Mouse (Mus musculus) forebrain, embryonic 12.5 days (tissue): ENCODE data around the gene Ccdc162. TPM values are rescaled to one million over a fixed set of nuclear protein-coding genes. Genes with fewer than 3 reads are reported as not detected.

Experiments
- ATAC-seq: fragments of 200-750 bp; cut with Nextera tagmentation; 2 replicates; pipeline ENCODE4 v1.8.0; 2017; ENCODE audit warnings: moderate TSS enrichment; ENCODE audit not compliant: low FRiP score
- H3K27ac ChIP-seq: fragments of 300-500 bp; sonication (generic); 2 replicates; pipeline ENCODE4 v1.5.1; 2016; ENCODE audit warnings: mild to moderate bottlenecking
- H3K27me3 ChIP-seq: fragments of 300-500 bp; sonication (generic); 2 replicates; pipeline ENCODE4 v1.6.1; 2016; ENCODE audit warnings: mild to moderate bottlenecking
- H3K36me3 ChIP-seq: fragments of 300-500 bp; sonication (generic); replicated peaks from 2 replicates; pipeline ENCODE4 v1.6.1; 2016; ENCODE audit warnings: mild to moderate bottlenecking
- H3K4me1 ChIP-seq: fragments of 300-500 bp; sonication (generic); 2 replicates; pipeline ENCODE4 v1.6.1; 2016
- H3K4me2 ChIP-seq: fragments of 300-500 bp; sonication (generic); 2 replicates; pipeline ENCODE4 v1.6.1; 2016; ENCODE audit warnings: mild to moderate bottlenecking, moderate library complexity
- H3K4me3 ChIP-seq: fragments of 300-500 bp; sonication (generic); replicated peaks from 2 replicates; pipeline ENCODE4 v1.5.1; 2016; ENCODE audit warnings: mild to moderate bottlenecking
- H3K9ac ChIP-seq: fragments of 300-500 bp; sonication (generic); 2 replicates; pipeline ENCODE4 v1.6.1; 2016; ENCODE audit warnings: mild to moderate bottlenecking
- H3K9me3 ChIP-seq: fragments of 300-500 bp; sonication (generic); 2 replicates; pipeline ENCODE4 v1.6.1; 2016
- WGBS: fragments of 180-500 bp; shearing (Covaris S2); methylation state at CpG from one replicate; pipeline ENCODE4 v1.1.7; 2016; 5-methylcytosine and 5-hydroxymethylcytosine counted together
- polyA plus RNA-seq: library from polyadenylated mRNA; unstranded; fragments of >200 nt; fragmentation: Nextera tagmentation; extraction: Ambion mirVana; gene quantifications from 2 replicates; pipeline ENCODE4 v1.2.1, GENCODE M21; 2016

Gene Ccdc162
- polyA plus RNA-seq, 1 experiment from 2014 or later = 0.31 TPM

DNA sequence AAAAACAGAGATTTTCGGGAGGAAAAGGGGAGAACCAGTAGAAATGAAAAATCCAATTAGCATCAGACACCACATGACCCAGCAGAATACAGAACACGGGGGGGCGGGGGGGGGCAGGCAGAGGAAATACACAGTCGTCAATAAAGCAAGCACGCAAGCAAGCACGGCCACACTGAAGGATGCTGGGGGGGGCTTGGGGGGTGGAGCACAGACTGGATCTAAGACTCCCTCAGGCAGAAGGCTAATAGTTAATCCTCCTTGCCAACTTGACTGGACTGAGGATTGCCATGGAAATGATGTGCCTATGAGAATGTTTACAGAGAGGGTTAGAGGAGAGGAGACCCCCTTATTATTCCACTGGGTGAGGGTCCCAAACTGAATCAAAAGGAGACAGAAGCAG, 19.0 kb upstream of the Ccdc162 start:
- H3K9me3 ChIP-seq = no peaks in the 10 kb centered on the region
- no peak for ATAC-seq
- H3K27ac ChIP-seq = no peak overlapping the region
- peaks cover 9% of the 10 kb centered on the region; the same call in 1 of the 2 replicates for H3K36me3 ChIP-seq
- no peak overlapping the region for H3K4me2 ChIP-seq
- 57% methylated on average over 6 of the region's 6 CpGs for WGBS
- H3K27me3 ChIP-seq = no peaks in the 10 kb centered on the region
- peaks cover 9% of the 10 kb centered on the region; the same call in 1 of the 2 replicates for H3K4me1 ChIP-seq
- H3K9ac ChIP-seq = no peak overlapping the region; the same call in 1 of the 2 replicates
- H3K4me3 ChIP-seq = no peak overlapping the region

DNA sequence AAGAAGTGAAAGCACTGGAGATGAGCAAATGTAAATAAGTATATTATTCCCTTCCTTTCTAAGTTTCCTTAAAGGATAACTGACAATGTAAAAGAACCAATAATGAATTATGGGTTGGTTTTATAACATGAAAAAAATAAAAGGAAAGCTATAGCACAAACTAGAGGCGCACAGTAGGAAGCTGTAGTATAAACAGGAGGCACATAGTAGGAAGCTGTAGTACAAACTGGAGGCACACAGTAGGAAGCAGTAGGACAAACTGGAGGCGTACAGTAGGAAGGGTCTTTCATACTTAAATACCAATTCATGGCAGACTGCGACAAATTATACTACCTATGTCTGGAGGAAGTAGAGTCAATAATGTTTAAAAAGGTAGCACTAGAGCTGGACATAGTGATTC, 16.8 kb upstream of the Ccdc162 start:
- Histone ChIP-seq H3K9ac (no peak overlapping the region), H3K4me2 (no peak overlapping the region), H3K4me3 (no peak overlapping the region), H3K27ac (no peak overlapping the region), H3K4me1 (peaks cover 9% of the 10 kb centered on the region; the same call in 1 of the 2 replicates), H3K36me3 (peaks cover 17% of the 10 kb centered on the region), H3K9me3 (no peaks in the 10 kb centered on the region), H3K27me3 (no peaks in the 10 kb centered on the region)
- WGBS = 95% methylated on average over 3 of the region's 3 CpGs
- ATAC-seq = no peak

DNA sequence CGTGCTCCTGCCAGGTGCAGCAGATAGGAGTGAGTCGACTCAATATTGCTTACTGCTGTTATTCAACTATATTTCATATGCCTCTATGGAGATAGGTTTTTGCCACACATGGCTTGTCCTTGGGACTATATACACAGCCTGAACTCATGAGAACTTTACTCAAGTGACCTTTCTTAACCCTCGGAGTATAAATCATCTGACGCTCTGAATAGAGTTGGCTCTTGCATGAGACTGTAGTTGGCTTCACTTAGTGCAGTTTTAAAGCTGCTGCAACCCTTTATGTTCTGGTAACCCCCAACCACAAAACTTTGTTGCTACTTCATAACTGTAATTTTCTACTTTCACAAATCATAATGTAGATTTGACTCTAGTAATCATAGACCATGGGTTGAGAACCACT, 15.5 kb upstream of the Ccdc162 start:
- ATAC-seq = no peak

DNA sequence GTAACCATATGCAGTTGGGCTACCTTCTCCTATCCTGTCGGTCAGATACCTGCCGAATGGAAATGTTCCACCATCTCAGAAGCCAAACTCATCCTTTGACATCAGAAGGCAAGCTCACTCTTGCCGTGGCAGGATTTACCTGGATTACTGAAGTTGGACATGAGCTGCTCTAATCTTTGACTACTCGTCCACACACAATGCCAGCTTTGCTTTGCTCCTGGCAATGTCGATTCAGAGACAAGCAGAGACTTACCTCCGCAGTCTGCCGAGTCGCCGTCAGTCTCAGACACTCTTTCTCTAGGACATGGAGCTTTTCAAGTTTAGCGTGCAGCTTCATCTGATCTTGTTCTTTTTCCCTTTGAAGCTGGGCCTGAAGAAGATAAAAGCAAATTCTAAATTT, 14.3 kb upstream of the Ccdc162 start:
- 93% methylated on average over 10 of the region's 10 CpGs for WGBS
- H3K4me1 ChIP-seq = peaks cover 9% of the 10 kb centered on the region; the same call in 1 of the 2 replicates
- H3K9me3 ChIP-seq = peaks cover 3% of the 10 kb centered on the region; the same call in 1 of the 2 replicates
- no peak overlapping the region for H3K27ac ChIP-seq
- H3K36me3 ChIP-seq = peaks cover 21% of the 10 kb centered on the region
- no peak overlapping the region for H3K9ac ChIP-seq
- H3K4me2 ChIP-seq = no peak overlapping the region
- no peaks in the 10 kb centered on the region for H3K27me3 ChIP-seq
- ATAC-seq = no peak
- H3K4me3 ChIP-seq = no peak overlapping the region

More for the DNA sequence above, 15.5 kb upstream of the Ccdc162 start:
- H3K4me2 ChIP-seq = no peak overlapping the region
- no peak overlapping the region for H3K27ac ChIP-seq
- H3K36me3 ChIP-seq = peaks cover 21% of the 10 kb centered on the region
- no peak overlapping the region for H3K4me3 ChIP-seq
- no peaks in the 10 kb centered on the region for H3K27me3 ChIP-seq
- peaks cover 3% of the 10 kb centered on the region; the same call in 1 of the 2 replicates for H3K9me3 ChIP-seq
- 92% methylated on average over 4 of the region's 4 CpGs for WGBS
- peaks cover 9% of the 10 kb centered on the region; the same call in 1 of the 2 replicates for H3K4me1 ChIP-seq
- no peak overlapping the region for H3K9ac ChIP-seq

DNA sequence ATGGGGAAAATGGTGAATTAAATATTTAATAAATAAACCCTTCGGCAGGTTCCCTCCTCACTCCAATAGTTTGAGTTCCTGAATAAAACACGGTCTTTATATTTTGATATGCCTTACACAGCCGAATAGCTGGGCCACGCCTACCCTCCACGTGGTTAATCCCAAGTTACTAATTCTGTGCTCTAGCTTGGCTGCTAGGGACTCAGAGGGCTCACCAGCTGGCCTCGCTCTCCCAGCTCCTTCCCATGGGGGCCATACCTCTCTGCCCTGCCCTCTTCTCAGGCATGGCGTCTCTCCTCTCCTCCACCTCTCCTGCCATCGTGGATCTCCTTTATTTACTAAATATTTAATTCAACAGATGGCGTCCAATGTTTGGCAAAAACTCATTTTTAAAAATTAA, 9.8 kb upstream of the Ccdc162 start:
- Histone ChIP-seq H3K36me3 (peaks cover 19% of the 10 kb centered on the region), H3K4me1 (no peaks in the 10 kb centered on the region), H3K27ac (no peak overlapping the region), H3K9ac (no peak overlapping the region), H3K9me3 (peaks cover 3% of the 10 kb centered on the region; the same call in 1 of the 2 replicates), H3K27me3 (no peaks in the 10 kb centered on the region), H3K4me3 (no peak overlapping the region), H3K4me2 (no peak overlapping the region)
- 90% methylated on average over 9 of the region's 9 CpGs for WGBS
- ATAC-seq = no peak

DNA sequence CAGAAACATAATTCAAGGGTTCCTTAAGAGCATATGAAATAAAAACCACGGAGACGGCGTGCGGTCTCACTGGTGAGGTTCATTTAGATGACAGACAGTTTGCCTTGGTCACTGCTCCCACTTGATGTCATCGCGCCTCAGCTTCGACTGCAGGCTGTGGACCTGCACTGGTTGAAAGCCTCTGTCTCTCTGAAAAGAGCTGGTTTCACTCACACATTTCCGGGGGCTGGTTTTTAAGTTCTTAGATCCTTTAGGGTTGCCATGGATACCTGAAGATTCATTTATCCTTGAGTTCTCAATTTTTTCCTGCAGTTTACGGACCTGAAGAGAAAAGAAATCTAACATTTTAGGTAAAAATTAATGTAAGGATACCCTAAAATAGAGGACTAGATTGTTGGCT, 3.2 kb upstream of the Ccdc162 start:
- no peak for ATAC-seq
- no peak overlapping the region for H3K4me2 ChIP-seq
- H3K27me3 ChIP-seq = no peaks in the 10 kb centered on the region
- peaks cover 13% of the 10 kb centered on the region for H3K4me1 ChIP-seq
- no peaks in the 10 kb centered on the region for H3K9me3 ChIP-seq
- 78% methylated on average over 9 of the region's 9 CpGs for WGBS
- H3K9ac ChIP-seq = no peak overlapping the region
- H3K4me3 ChIP-seq = no peak overlapping the region
- H3K27ac ChIP-seq = no peak overlapping the region
- no peaks in the 10 kb centered on the region for H3K36me3 ChIP-seq

DNA sequence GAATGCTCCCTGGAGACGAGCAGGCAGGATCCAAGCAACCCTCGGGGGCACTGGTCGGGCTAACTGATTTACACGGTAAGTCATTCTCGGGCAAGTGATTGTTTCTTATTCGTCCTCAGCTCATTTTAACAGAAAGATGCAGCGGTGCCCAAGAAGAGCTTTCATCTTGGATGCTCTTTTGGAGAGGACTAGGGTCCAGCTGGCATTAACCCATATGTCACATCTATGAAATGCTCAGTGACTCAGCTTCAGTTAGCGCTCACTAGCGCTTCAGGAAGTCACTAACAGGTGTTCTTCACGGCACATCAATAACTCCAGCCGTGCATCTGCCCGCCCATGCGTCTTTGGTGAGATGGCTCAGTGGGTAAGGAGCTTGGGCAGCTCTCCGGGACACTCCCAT, 877 bp downstream of the Ccdc162 start:
- no peaks in the 10 kb centered on the region for H3K27me3 ChIP-seq
- no peak for ATAC-seq
- no peaks in the 10 kb centered on the region for H3K36me3 ChIP-seq
- H3K27ac ChIP-seq = no peak overlapping the region
- H3K9ac ChIP-seq = no peak overlapping the region
- WGBS = 90% methylated on average over 14 of the region's 14 CpGs
- H3K4me1 ChIP-seq = peaks cover 13% of the 10 kb centered on the region
- no peak overlapping the region for H3K4me3 ChIP-seq
- no peaks in the 10 kb centered on the region for H3K9me3 ChIP-seq
- no peak overlapping the region for H3K4me2 ChIP-seq

DNA sequence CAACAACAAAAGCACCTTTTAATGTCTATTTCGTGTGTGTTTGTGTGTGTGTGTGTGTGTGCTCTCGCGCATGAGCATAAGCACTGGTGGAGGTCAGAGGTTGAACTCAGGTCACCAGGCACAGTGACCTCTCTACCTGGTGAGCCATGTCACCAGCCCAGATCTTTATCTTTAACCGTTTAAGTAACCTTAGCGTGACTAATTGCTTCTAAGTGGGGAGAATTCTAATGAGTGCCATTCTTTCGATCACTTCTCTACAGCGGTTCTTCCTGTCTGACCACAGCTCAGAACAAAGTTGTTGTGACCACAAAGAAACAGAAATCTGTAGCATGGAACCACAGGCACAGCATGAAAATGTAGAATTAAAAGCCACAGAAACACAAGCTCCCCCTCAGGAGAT, 5.0 kb downstream of the Ccdc162 start:
- Histone ChIP-seq H3K27ac (no peak overlapping the region), H3K4me2 (no peak overlapping the region), H3K27me3 (no peaks in the 10 kb centered on the region), H3K9ac (no peak overlapping the region), H3K36me3 (no peaks in the 10 kb centered on the region), H3K9me3 (no peaks in the 10 kb centered on the region), H3K4me3 (no peak overlapping the region), H3K4me1 (peaks cover 7% of the 10 kb centered on the region)
- 50% methylated on average over 7 of the region's 7 CpGs for WGBS
- no peak for ATAC-seq

DNA sequence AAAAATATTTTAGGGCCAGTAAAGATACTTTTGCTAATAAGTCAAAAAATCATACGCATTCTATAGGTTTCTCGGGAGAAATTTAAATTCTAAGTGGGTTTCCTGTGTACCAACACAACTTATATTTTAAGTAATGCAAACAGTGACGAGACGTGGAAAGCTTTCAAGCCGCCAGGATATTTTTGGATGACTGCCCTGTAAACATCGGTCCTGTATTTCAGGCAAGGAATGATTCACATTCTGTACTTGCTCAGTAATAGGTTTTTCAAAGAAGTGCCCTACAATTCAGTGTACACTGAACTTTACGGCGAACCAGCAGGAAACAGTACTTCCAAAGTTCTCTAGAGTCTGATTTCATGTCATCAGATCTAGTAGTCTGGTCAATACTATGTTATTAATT, 5.7 kb downstream of the Ccdc162 start:
- Histone ChIP-seq H3K4me2 (no peak overlapping the region), H3K36me3 (no peaks in the 10 kb centered on the region), H3K9me3 (no peaks in the 10 kb centered on the region), H3K9ac (no peak overlapping the region), H3K4me1 (0 out of 2 replicates have a peak, but pooled peaks cover 2% of the 10 kb centered on the region), H3K4me3 (no peak overlapping the region), H3K27ac (no peak overlapping the region), H3K27me3 (no peaks in the 10 kb centered on the region)
- ATAC-seq = no peak
- WGBS = 94% methylated on average over 8 of the region's 8 CpGs

DNA sequence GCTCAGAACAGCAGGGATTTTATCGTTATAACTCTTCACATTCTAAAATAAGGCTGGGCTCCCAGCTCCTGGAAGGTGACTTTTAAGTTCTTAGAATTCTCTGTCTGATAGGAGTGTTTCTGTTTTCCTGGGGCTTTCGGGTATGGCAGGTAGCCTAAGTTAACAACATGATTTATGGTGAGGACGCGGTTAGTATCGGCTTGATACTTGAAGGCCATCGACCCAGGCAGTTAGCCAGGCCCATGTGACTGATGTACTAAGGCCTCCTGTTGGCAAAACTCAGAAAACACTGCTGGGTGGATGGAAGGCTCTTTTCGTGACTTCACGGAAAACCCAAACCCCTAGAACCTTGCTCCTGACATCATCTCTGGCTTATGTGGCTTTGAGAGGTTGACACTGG, 7.1 kb downstream of the Ccdc162 start:
- no peak overlapping the region for H3K9ac ChIP-seq
- WGBS = 94% methylated on average over 8 of the region's 8 CpGs
- ATAC-seq = no peak

DNA sequence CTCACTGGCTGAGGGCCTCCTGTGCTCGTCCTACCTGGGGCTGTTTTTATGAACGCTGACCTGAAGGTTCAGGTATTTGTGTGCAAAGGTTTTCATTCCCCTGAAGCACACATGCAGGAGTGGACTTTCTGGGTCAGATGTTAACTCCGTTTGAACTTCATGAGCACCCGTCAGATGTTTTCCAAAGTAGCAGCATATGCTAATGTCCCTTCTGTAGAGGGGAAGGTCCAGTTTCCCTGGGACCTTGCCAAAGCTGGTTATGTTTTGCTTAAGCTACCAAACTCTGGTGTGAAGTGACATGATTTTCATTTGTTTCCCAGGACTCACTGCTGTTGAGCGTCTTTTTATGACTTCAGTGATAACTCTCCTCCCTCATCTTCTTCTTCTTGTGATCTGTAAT, 16.8 kb downstream of the Ccdc162 start:
- no peak for ATAC-seq
- H3K4me3 ChIP-seq = no peak overlapping the region
- H3K9ac ChIP-seq = no peak overlapping the region
- H3K27me3 ChIP-seq = no peaks in the 10 kb centered on the region
- H3K9me3 ChIP-seq = no peaks in the 10 kb centered on the region
- no peaks in the 10 kb centered on the region for H3K36me3 ChIP-seq
- WGBS = 88% methylated on average over 5 of the region's 5 CpGs
- no peak overlapping the region for H3K4me2 ChIP-seq
- H3K27ac ChIP-seq = no peak overlapping the region
- H3K4me1 ChIP-seq = no peaks in the 10 kb centered on the region

More for the DNA sequence above, 7.1 kb downstream of the Ccdc162 start:
- no peaks in the 10 kb centered on the region for H3K9me3 ChIP-seq
- no peaks in the 10 kb centered on the region for H3K27me3 ChIP-seq
- no peak overlapping the region for H3K27ac ChIP-seq
- no peaks in the 10 kb centered on the region for H3K36me3 ChIP-seq
- H3K4me1 ChIP-seq = no peaks in the 10 kb centered on the region
- H3K4me2 ChIP-seq = no peak overlapping the region
- H3K4me3 ChIP-seq = no peak overlapping the region

DNA sequence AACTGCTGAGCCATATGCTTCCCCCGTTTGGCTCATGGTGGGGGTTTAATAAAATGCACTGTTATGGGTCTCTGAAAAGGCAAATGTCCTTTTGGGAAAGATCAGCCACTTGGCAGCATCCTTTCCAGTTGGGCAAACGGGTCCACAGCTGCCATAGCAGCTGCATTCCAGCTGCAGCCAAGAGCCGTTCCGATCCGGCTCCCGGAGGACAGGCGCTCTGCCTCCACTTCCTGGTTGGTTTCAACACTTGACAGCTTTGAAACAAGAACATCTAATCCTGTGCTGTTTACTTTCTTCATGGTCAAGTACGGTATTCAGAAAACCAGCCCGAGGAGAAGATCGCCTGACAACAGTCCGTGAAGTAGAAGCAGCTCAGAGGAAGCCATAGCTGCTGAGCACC, 19.4 kb downstream of the Ccdc162 start:
- no peak for ATAC-seq
- no peaks in the 10 kb centered on the region for H3K4me1 ChIP-seq
- H3K4me2 ChIP-seq = no peak overlapping the region
- H3K27ac ChIP-seq = no peak overlapping the region
- H3K9ac ChIP-seq = no peak overlapping the region
- H3K27me3 ChIP-seq = no peaks in the 10 kb centered on the region
- no peaks in the 10 kb centered on the region for H3K36me3 ChIP-seq
- WGBS = 86% methylated on average over 11 of the region's 11 CpGs
- no peaks in the 10 kb centered on the region for H3K9me3 ChIP-seq
- no peak overlapping the region for H3K4me3 ChIP-seq

DNA sequence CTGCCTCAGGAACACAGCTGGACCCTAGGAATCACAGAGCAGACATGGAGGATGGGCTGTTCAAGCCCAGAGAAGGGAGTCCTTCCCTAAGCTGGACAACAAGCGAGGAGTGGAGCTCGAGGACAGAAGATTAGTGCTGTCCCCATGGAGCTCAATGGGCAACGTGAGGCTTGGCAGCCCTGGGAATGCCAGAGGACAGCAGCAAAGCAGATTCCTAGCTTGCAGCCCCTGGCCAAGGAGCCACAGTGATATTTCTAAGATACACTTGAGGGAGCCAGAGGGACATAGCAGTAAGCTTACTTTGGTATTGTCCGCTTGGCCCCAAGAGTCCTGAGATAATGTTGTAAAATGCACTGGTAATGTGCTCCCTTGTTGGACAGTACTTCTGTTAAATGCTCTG, 25.5 kb downstream of the Ccdc162 start:
- Histone ChIP-seq H3K27ac (no peak overlapping the region), H3K27me3 (peaks cover 7% of the 10 kb centered on the region; the same call in 1 of the 2 replicates), H3K9ac (no peak overlapping the region), H3K4me1 (no peaks in the 10 kb centered on the region), H3K4me3 (no peak overlapping the region), H3K4me2 (no peak overlapping the region), H3K36me3 (no peaks in the 10 kb centered on the region), H3K9me3 (no peaks in the 10 kb centered on the region)
- 64% methylated on average over 4 of the region's 4 CpGs for WGBS
- no peak for ATAC-seq
